Mouse (Mus musculus): Measurements from ENCODE around the gene Plxnd1. TPM values are rescaled to one million over a fixed set of nuclear protein-coding genes. Genes with fewer than 3 reads are reported as not detected.

The Plxnd1 gene
- polyA plus RNA-seq, 1 experiment from 2014 or later, result 19.7 TPM

GRCm38 (mm10) chr6:115973139-115973875, 21.5 kb downstream of the Plxnd1 start:
- WGBS, result 90% methylated on average over 15 of the region's 15 CpGs
- Histone ChIP-seq H3K4me2 (no peak overlapping the region), H3K27me3 (no peaks in the 10 kb centered on the region), H3K4me1 (peaks cover 51% of the 10 kb centered on the region), H3K9me3 (replicated peaks) (no peaks in the 10 kb centered on the region), H3K9ac (no peak overlapping the region), H3K4me3 (no peak overlapping the region), H3K27ac (no peak overlapping the region), H3K36me3 (ENCODE audit: poor library complexity, severe bottlenecking) (no peaks in the 10 kb centered on the region; the same call in 1 of the 2 replicates)
- ATAC-seq, result no peak

DNA sequence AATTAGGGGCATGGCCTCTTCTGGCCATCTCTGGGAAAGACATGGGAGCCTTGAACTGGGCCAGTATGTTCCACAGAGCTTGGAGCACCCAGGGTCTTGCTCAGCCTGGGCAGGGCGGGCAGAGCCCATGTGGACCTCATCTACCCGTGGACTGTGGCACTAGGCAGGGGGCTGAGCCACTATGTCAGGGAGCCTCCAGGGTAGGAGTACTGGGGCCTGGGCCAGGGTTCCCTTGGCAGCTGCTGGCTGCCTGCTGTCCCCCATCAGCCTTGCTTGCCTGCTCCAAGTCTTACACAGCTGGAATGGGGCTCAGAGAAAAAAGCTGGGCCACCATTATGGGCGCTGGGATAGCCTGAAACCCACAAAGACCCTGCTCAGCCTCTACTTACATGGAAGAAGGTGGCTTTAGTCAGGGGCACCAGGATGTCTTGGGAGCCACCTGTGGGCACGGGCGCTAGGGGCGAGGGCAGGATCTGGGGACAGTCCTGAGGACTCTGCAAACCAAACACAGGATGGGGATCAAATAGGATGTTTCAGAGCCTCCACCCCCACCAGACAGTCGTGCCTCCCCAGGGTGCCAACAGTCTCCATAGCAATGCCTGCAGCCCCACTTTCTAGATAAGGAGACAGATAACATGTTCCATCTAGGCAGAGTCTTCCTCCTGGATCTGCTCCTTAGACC, 22.6 kb downstream of the Plxnd1 start:
- Histone ChIP-seq H3K4me1 (peaks cover 57% of the 10 kb centered on the region), H3K4me2 (no peak overlapping the region), H3K36me3 (ENCODE audit: poor library complexity, severe bottlenecking) (no peaks in the 10 kb centered on the region), H3K9ac (no peak overlapping the region), H3K9me3 (replicated peaks) (no peaks in the 10 kb centered on the region), H3K4me3 (no peak overlapping the region), H3K27ac (peak overlapping the region; percentile 57; the same call in 1 of the 2 replicates), H3K27me3 (no peaks in the 10 kb centered on the region)
- 74% methylated on average over 7 of the region's 7 CpGs for WGBS
- ATAC-seq, result peak; percentile 26

- H3K4me1 ChIP-seq, result peaks cover 57% of the 10 kb centered on the region
- H3K9me3 ChIP-seq (replicated peaks), result no peaks in the 10 kb centered on the region
- H3K36me3 ChIP-seq (ENCODE audit: poor library complexity, severe bottlenecking), result no peaks in the 10 kb centered on the region
- 54% methylated on average over 13 of the region's 13 CpGs for WGBS
- H3K27ac ChIP-seq, result peak overlapping the region; percentile 57
- no peak overlapping the region for H3K4me2 ChIP-seq
- no peak overlapping the region for H3K9ac ChIP-seq
- no peaks in the 10 kb centered on the region for H3K27me3 ChIP-seq
- no peak overlapping the region for H3K4me3 ChIP-seq
- ATAC-seq, result peak; percentile 67
Measured at GRCm38 (mm10) chr6:115971273-115972060, 23.3 kb downstream of the Plxnd1 start.

DNA sequence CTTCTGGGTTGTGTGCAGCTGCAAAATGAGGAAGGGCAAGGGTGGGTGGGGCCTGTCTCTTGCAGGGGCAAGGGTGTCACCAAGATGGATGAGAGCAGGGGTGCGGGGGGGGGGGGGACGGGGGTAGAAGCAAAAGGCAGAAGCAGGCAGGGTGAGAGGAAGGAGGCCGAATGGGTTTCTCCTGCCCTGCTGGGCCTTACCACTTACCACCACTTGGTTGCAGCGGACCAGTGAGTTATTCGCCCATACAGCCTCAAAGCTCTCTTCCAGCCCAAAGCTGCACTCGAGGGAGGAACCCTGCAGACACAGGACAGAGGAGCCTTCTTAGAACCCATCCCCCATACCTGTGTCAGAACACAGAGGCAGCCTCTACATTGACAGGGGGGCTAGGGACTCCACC, 24.9 kb downstream of the Plxnd1 start:
- H3K27ac ChIP-seq, result no peak overlapping the region
- H3K9ac ChIP-seq, result no peak overlapping the region
- H3K27me3 ChIP-seq, result no peaks in the 10 kb centered on the region
- no peak overlapping the region for H3K4me2 ChIP-seq
- H3K9me3 ChIP-seq (replicated peaks), result no peaks in the 10 kb centered on the region
- peaks cover 57% of the 10 kb centered on the region for H3K4me1 ChIP-seq
- ATAC-seq, result no peak
- no peaks in the 10 kb centered on the region for H3K36me3 ChIP-seq (ENCODE audit: poor library complexity, severe bottlenecking)
- H3K4me3 ChIP-seq, result no peak overlapping the region
- WGBS, result 60% methylated on average over 4 of the region's 6 CpGs

GRCm38 (mm10) chr6:115969103-115969502, 25.7 kb downstream of the Plxnd1 start:
- H3K4me1 ChIP-seq, result peaks cover 50% of the 10 kb centered on the region
- H3K9ac ChIP-seq, result no peak overlapping the region
- no peak overlapping the region for H3K4me2 ChIP-seq
- no peaks in the 10 kb centered on the region for H3K9me3 ChIP-seq (replicated peaks)
- no peaks in the 10 kb centered on the region for H3K27me3 ChIP-seq
- ATAC-seq, result no peak
- H3K36me3 ChIP-seq (ENCODE audit: poor library complexity, severe bottlenecking), result no peaks in the 10 kb centered on the region
- 0 out of 2 replicates have a peak overlapping the region, but pooled peaks have one; percentile 19 for H3K27ac ChIP-seq
- 67% methylated on average over 9 of the region's 9 CpGs for WGBS
- H3K4me3 ChIP-seq, result no peak overlapping the region

GRCm38 (mm10) chr6:115968700-115969099, 26.1 kb downstream of the Plxnd1 start:
- Histone ChIP-seq H3K27ac (peak overlapping the region; percentile 19; the same call in 1 of the 2 replicates), H3K4me1 (peaks cover 46% of the 10 kb centered on the region), H3K4me3 (no peak overlapping the region), H3K4me2 (no peak overlapping the region), H3K9ac (no peak overlapping the region), H3K36me3 (ENCODE audit: poor library complexity, severe bottlenecking) (no peaks in the 10 kb centered on the region), H3K27me3 (no peaks in the 10 kb centered on the region), H3K9me3 (replicated peaks) (no peaks in the 10 kb centered on the region)
- no peak for ATAC-seq
- WGBS, result 70% methylated on average over 6 of the region's 6 CpGs

GRCm38 (mm10) chr6:115968086-115968485, 26.7 kb downstream of the Plxnd1 start:
- H3K27me3 ChIP-seq, result no peaks in the 10 kb centered on the region

GRCm38 (mm10) chr6:115967291-115967880, 27.4 kb downstream of the Plxnd1 start:
- no peak overlapping the region; the same call in 1 of the 2 replicates for H3K9ac ChIP-seq
- H3K36me3 ChIP-seq (ENCODE audit: poor library complexity, severe bottlenecking), result no peaks in the 10 kb centered on the region
- H3K27me3 ChIP-seq, result no peaks in the 10 kb centered on the region
- no peak overlapping the region for H3K4me2 ChIP-seq
- H3K9me3 ChIP-seq (replicated peaks), result no peaks in the 10 kb centered on the region
- no peak overlapping the region for H3K4me3 ChIP-seq
- H3K27ac ChIP-seq, result no peak overlapping the region
- 92% methylated on average over 15 of the region's 15 CpGs for WGBS
- peaks cover 38% of the 10 kb centered on the region for H3K4me1 ChIP-seq
- ATAC-seq, result no peak

More at GRCm38 (mm10) chr6:115968086-115968485, 26.7 kb downstream of the Plxnd1 start:
- Histone ChIP-seq H3K4me2 (no peak overlapping the region), H3K36me3 (ENCODE audit: poor library complexity, severe bottlenecking) (no peaks in the 10 kb centered on the region), H3K9me3 (replicated peaks) (no peaks in the 10 kb centered on the region), H3K4me1 (peaks cover 41% of the 10 kb centered on the region), H3K4me3 (no peak overlapping the region), H3K27ac (peak overlapping the region; percentile 19; the same call in 1 of the 2 replicates), H3K9ac (no peak overlapping the region; the same call in 1 of the 2 replicates)
- no peak for ATAC-seq
- 78% methylated on average over 5 of the region's 5 CpGs for WGBS

DNA sequence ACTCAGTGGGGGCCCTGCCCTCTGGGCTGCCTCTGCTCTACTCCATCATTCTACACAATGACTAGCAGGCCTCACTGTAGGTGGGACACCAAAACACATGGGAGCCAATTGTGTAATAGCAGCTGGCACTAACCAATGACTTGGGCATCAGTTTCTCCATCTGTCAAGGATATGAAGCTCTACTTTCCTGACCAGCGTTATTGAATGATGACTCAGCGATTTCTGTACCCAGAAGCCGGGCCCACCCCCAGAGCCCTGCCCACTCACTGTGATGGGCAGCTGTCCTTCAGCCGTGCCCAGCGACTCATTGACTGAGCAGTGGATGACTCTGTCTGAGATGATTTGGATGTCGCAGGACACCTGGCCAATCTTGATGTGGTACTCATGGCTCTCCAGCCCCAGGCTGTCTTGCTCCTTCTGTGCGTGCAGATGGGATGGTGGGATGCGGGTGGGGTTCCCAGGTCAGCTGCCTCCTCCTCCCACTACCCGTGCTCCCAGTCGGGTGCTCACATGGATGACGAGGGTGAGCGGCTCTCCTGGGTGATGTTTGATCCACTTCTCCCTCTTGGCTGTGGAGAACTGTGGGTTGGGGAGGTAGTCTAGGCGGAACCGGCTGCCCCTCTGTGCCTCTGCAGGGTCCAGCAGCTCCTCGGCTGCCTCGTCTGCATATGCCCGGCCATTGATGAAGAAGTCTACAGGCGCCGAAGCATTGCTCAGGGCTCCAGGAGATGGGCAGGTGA, 28.4 kb downstream of the Plxnd1 start:
- ATAC-seq, result no peak
- whole genome bisulfite sequencing, result 95% methylated on average over 19 of the region's 19 CpGs
- H3K4me3 ChIP-seq, result no peak overlapping the region

GRCm38 (mm10) chr6:115963656-115964055, 31.1 kb downstream of the Plxnd1 start:
- H3K27me3 ChIP-seq, result no peaks in the 10 kb centered on the region
- no peak for ATAC-seq
- no peak overlapping the region for H3K9ac ChIP-seq
- H3K4me2 ChIP-seq, result no peak overlapping the region
- WGBS, result 81% methylated on average over 9 of the region's 9 CpGs
- peaks cover 9% of the 10 kb centered on the region for H3K4me1 ChIP-seq
- H3K4me3 ChIP-seq, result no peak overlapping the region
- no peaks in the 10 kb centered on the region for H3K36me3 ChIP-seq (ENCODE audit: poor library complexity, severe bottlenecking)
- H3K27ac ChIP-seq, result no peak overlapping the region
- H3K9me3 ChIP-seq (replicated peaks), result no peaks in the 10 kb centered on the region

More for the DNA sequence above, 28.4 kb downstream of the Plxnd1 start:
- no peaks in the 10 kb centered on the region for H3K36me3 ChIP-seq (ENCODE audit: poor library complexity, severe bottlenecking)
- no peak overlapping the region for H3K27ac ChIP-seq
- H3K27me3 ChIP-seq, result no peaks in the 10 kb centered on the region
- no peaks in the 10 kb centered on the region for H3K9me3 ChIP-seq (replicated peaks)
- H3K4me2 ChIP-seq, result no peak overlapping the region
- no peak overlapping the region for H3K9ac ChIP-seq
- peaks cover 28% of the 10 kb centered on the region for H3K4me1 ChIP-seq

DNA sequence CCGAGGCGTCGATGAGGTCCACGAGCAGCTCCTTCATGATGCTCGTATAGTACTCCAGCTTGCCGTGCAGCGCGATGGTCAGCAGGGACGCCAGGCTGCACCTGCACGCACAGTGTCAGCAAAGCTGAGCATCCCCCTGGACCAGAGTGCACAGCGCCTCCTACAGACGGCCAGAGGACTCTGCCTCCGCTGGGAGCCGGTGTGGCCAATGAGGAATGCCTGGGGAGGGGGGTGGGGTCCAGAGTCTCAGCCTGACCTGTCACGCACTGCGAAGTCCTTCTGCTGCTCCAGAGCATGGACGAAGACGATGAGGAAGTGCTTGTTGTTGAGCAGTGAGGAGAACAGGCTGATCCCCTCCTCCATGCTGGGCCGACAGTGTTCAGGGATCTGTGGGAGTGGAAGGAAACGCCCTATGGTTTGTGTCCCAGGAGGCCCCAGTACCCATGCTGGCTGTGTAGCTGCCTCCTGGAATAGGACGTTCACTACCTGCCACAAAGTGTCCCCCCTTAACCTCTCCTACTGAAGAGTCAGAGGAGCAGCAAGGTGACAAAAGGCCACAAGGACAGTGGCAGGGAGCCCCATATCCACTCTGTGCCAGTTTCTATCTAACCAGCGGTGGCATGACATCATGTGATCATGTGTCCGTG, 32.2 kb downstream of the Plxnd1 start:
- no peak overlapping the region for H3K4me3 ChIP-seq
- H3K9me3 ChIP-seq (replicated peaks), result no peaks in the 10 kb centered on the region
- 28% methylated on average over 23 of the region's 23 CpGs for WGBS
- H3K4me1 ChIP-seq, result peaks cover 7% of the 10 kb centered on the region; the same call in 1 of the 2 replicates
- H3K27ac ChIP-seq, result no peak overlapping the region
- H3K27me3 ChIP-seq, result no peaks in the 10 kb centered on the region
- ATAC-seq, result 0 out of 2 replicates have a peak, but pooled peaks have one; percentile 19
- H3K9ac ChIP-seq, result no peak overlapping the region
- H3K4me2 ChIP-seq, result no peak overlapping the region
- no peaks in the 10 kb centered on the region for H3K36me3 ChIP-seq (ENCODE audit: poor library complexity, severe bottlenecking)
